Mouse (Mus musculus) myocyte (in vitro differentiated cells): ENCODE results near the gene Gpr150. TPM values are rescaled to one million over a fixed set of nuclear protein-coding genes. Genes with fewer than 3 reads are reported as not detected.

ENCODE experiments used
- H3K27me3 ChIP-seq: one replicate; pipeline ENCODE4 v1.6.1; 2011; ENCODE audit not compliant: control insufficient read depth, insufficient read depth, insufficient read length
- H3K36me3 ChIP-seq: one replicate; pipeline ENCODE4 v1.6.1; 2011; ENCODE audit not compliant: control insufficient read depth, insufficient read depth
- H3K4me2 ChIP-seq: one replicate; pipeline ENCODE4 v1.6.1; 2011; ENCODE audit warnings: low read depth, control low read depth
- H3K4me3 ChIP-seq: one replicate; pipeline ENCODE4 v1.5.1; 2011; ENCODE audit warnings: mild to moderate bottlenecking, control low read depth, moderate library complexity
- H3K79me2 ChIP-seq: one replicate; pipeline ENCODE4 v1.6.1; 2011; ENCODE audit not compliant: control insufficient read depth, insufficient read depth
- H3ac ChIP-seq: one replicate; pipeline ENCODE4 v1.6.1; 2011; ENCODE audit not compliant: control insufficient read depth, insufficient read length
- CEBPB ChIP-seq: IDR thresholded peaks from 2 replicates; pipeline ENCODE4 v1.6.1; 2011; ENCODE audit warnings: mild to moderate bottlenecking, moderate library complexity; ENCODE audit not compliant: poor library complexity, insufficient read depth, severe bottlenecking
- E2F4 ChIP-seq: IDR thresholded peaks from one replicate; pipeline ENCODE4 v1.6.1; 2011; ENCODE audit warnings: mild to moderate bottlenecking, control low read depth, moderate library complexity; ENCODE audit not compliant: insufficient read depth
- MAX ChIP-seq: IDR thresholded peaks from one replicate; pipeline ENCODE4 v1.6.1; 2011; ENCODE audit warnings: low read depth, mild to moderate bottlenecking, control low read depth
- MYOD1 ChIP-seq, 3 experiments: IDR thresholded peaks; one replicate each; pipeline ENCODE4 v1.6.1; 2011; ENCODE audit warnings: control low read depth in 2 of 3, low read depth in 2 of 3, mild to moderate bottlenecking in 2 of 3, moderate library complexity in 1 of 3; ENCODE audit not compliant: insufficient read length in 2 of 3, control insufficient read depth in 1 of 3
- MYOG ChIP-seq, 3 experiments: IDR thresholded peaks; one replicate each; pipeline ENCODE4 v1.6.1; 2011; ENCODE audit warnings: control low read depth in 2 of 3, low read depth in 2 of 3, mild to moderate bottlenecking in 2 of 3; ENCODE audit not compliant: insufficient read length in 2 of 3, control insufficient read depth in 1 of 3, insufficient read depth in 1 of 3
- POLR2A ChIP-seq: IDR thresholded peaks from one replicate; pipeline ENCODE4 v1.6.1; 2011; ENCODE audit warnings: low read depth, mild to moderate bottlenecking, control low read depth, moderate library complexity; ENCODE audit not compliant: insufficient read length
- POLR2AphosphoS2 ChIP-seq: IDR thresholded peaks from one replicate; pipeline ENCODE4 v1.6.1; 2011; ENCODE audit warnings: low read depth, control low read depth; ENCODE audit not compliant: insufficient read length
- REST ChIP-seq: IDR thresholded peaks from one replicate; pipeline ENCODE4 v1.6.1; 2011; ENCODE audit warnings: mild to moderate bottlenecking, control low read depth, moderate library complexity; ENCODE audit not compliant: insufficient read depth, insufficient read length
- SRF ChIP-seq: IDR thresholded peaks from one replicate; pipeline ENCODE4 v1.6.1; 2011; ENCODE audit warnings: low read depth; ENCODE audit not compliant: control insufficient read depth, insufficient read length
- TCF12 ChIP-seq: IDR thresholded peaks from one replicate; pipeline ENCODE4 v1.6.1; 2011; ENCODE audit warnings: mild to moderate bottlenecking, control low read depth; ENCODE audit not compliant: poor library complexity, insufficient read depth, severe bottlenecking
- TCF3 ChIP-seq: IDR thresholded peaks from one replicate; pipeline ENCODE4 v1.6.1; 2011; ENCODE audit warnings: low read depth, control low read depth; ENCODE audit not compliant: insufficient read length
- USF1 ChIP-seq: IDR thresholded peaks from one replicate; pipeline ENCODE4 v1.6.1; 2011; ENCODE audit warnings: low read depth, mild to moderate bottlenecking, control low read depth, moderate library complexity
- polyA plus RNA-seq: library from polyadenylated mRNA; unstranded; fragments of >200 nt; fragmentation: generic; extraction: Trizol; gene quantifications from one replicate; pipeline ENCODE4 v1.2.1, GENCODE M21; 2012; ENCODE audit warnings: missing spikeins

Gene Gpr150
- polyA plus RNA-seq, 1 experiment = not detected

DNA sequence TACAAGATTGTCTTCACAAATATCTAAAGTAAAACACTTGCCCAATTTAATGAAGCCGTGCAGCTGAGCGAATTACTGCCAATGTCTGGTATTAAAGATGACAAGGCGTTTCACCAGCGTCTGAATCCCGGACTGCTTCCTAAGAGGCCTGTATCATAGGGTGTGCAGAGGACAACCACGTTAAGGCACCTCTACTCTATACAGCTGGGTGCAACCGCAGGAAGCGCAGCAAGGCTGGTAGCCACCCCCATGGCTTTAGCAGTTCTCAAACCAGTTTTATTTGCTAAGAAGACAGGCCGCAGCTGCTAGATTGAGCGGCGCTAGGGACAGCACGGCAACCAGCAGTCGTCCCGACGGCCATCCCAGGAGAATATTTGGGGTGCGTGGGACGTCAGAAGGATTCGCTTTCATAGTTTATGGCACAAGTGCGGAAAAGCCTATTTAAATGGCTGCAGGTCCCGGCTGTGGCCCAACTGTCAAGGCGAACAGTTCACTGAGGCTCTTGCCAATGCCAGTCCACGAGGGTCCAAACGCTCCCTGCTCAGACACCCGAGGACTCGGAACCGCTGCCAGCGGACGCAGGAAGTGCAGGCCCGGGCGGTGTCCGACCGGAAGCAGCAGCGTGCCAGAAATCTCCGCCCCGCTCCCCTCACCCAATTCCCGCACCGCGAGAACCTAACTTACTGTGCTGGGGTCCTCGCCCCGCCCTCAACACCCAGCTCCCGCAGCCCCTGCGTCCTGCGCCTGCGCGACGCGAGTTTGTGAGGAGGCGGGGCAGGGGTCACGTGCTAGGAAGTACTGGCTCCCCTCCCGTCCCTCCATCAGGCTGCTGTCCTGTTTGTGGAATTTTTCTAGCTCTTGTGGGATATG, 38.6 kb downstream of the Gpr150 start, which contains the start of gene Rfesd:
Rfesd (minus strand) TSS at position 746 of the 870 bp plus-strand sequence.
- Histone ChIP-seq H3K27me3 (no peaks in the 10 kb centered on the region), H3K4me2 (peak within 1 kb of the TSS; percentile 67), H3ac (peak within 1 kb of the TSS; percentile 48), H3K79me2 (peaks cover 6% of the 10 kb centered on the region), H3K4me3 (peak within 1 kb of the TSS; percentile 68), H3K36me3 (no peaks in the 10 kb centered on the region)
- no peak for TF ChIP-seq TCF12
- TF ChIP-seq SRF = no peak
- peak; percentile 86 for TF ChIP-seq POLR2AphosphoS2
- TF ChIP-seq MAX = no peak
- no peak for TF ChIP-seq REST
- peak; percentile 90 for TF ChIP-seq USF1
- no peak for TF ChIP-seq MYOD1 (IDR thresholded peaks at IDR 0.05; ENCODE audit: control insufficient read depth in 1 of 3, insufficient read length in 2 of 3, low read depth in 2 of 3)
- TF ChIP-seq E2F4 = no peak
- TF ChIP-seq POLR2A = peak; percentile 70
- no peak for TF ChIP-seq TCF3
- TF ChIP-seq MYOG (IDR thresholded peaks at IDR 0.05; ENCODE audit: control insufficient read depth in 1 of 3, insufficient read depth in 1 of 3, insufficient read length in 2 of 3, low read depth in 2 of 3) = no peak
- no peak for TF ChIP-seq CEBPB

DNA sequence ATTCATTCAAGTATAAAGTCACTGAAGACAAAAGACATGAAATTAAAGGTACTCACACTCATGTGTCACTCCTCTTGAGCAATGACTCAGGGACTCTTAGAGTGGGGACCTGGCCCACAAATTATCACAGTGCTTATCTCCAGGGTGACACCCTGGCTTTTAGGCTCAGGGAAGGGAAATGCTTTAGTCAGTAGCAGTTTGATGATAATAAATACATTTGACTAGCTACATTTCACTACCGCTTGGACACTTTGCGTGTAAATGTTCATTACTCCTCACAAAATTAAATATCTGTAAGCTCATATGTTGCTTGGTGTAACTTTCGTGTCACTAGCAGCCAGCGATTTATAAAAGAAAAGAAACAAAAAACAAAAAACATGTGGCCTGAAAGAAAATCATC, 39.3 kb downstream of the Gpr150 start:
- H3K36me3 ChIP-seq = no peaks in the 10 kb centered on the region
- H3ac ChIP-seq = peak overlapping the region; percentile 48
- TF ChIP-seq POLR2AphosphoS2 (no peak), MYOG (IDR thresholded peaks at IDR 0.05; ENCODE audit: control insufficient read depth in 1 of 3, insufficient read depth in 1 of 3, insufficient read length in 2 of 3, low read depth in 2 of 3) (no peak), TCF12 (no peak), TCF3 (no peak), SRF (no peak), USF1 (no peak), MAX (no peak), POLR2A (no peak), MYOD1 (IDR thresholded peaks at IDR 0.05; ENCODE audit: control insufficient read depth in 1 of 3, insufficient read length in 2 of 3, low read depth in 2 of 3) (no peak), E2F4 (no peak), CEBPB (no peak), REST (no peak)
- peak overlapping the region; percentile 67 for H3K4me2 ChIP-seq
- peak overlapping the region; percentile 68 for H3K4me3 ChIP-seq
- peaks cover 6% of the 10 kb centered on the region for H3K79me2 ChIP-seq
- H3K27me3 ChIP-seq = no peaks in the 10 kb centered on the region

DNA sequence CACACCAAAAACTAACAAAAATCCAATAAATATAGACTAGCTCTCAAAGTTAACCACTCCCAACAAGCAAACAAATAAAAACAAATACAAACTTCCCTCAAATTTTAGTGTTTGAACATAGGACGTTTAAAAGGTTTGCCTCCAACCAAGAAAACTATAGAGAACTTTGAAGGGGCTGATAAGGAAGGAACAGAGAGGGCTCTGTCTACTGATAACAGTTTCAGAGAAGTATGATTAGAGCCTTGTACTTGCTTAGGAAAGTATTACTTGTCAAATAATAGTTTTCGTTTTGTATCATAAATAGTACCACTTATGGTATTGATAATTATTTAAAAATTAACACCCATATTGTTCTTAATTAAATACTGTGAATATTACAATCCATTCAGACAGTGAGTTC, 42.3 kb downstream of the Gpr150 start:
- no peak overlapping the region for H3K4me2 ChIP-seq
- no peaks in the 10 kb centered on the region for H3K36me3 ChIP-seq
- H3K27me3 ChIP-seq = no peaks in the 10 kb centered on the region
- no peak for TF ChIP-seq POLR2AphosphoS2
- TF ChIP-seq TCF3 = no peak
- TF ChIP-seq E2F4 = no peak
- no peak for TF ChIP-seq POLR2A
- TF ChIP-seq MYOD1 (IDR thresholded peaks at IDR 0.05; ENCODE audit: control insufficient read depth in 1 of 3, insufficient read length in 2 of 3, low read depth in 2 of 3) = no peak
- TF ChIP-seq REST = no peak
- peaks cover 6% of the 10 kb centered on the region for H3K79me2 ChIP-seq
- H3ac ChIP-seq = no peak overlapping the region
- H3K4me3 ChIP-seq = no peak overlapping the region

Other genes starting within 250 kb of the Gpr150 start
- 27.5 TPM for gene Glrx, start 217.1 kb downstream of the Gpr150 start, polyA plus RNA-seq
- gene Rhobtb3, start 113.1 kb downstream of the Gpr150 start, polyA plus RNA-seq = 5.7 TPM
- gene Spata9, start 89.8 kb downstream of the Gpr150 start, polyA plus RNA-seq = 0.12 TPM
- 5.4 TPM for gene Rfesd, start 38.3 kb downstream of the Gpr150 start, polyA plus RNA-seq
- gene Arsk, start 41.7 kb upstream of the Gpr150 start, polyA plus RNA-seq = 2.4 TPM
- gene Ttc37, start 41.7 kb upstream of the Gpr150 start, polyA plus RNA-seq = 3.9 TPM
- gene Fam81b, start 248.1 kb upstream of the Gpr150 start, polyA plus RNA-seq = not detected